ENCODE assay signal across 21 mouse cellular contexts in genomic region chr2:178135713-178136112, GRCm38 (mm10). TPM values are rescaled to one million over a fixed set of nuclear protein-coding genes. Genes with fewer than 3 reads are reported as not detected.
"Had no signal": no experiment of that assay in that cellular context is flagged by ENCODE, and none has a peak within 500 bp of the region (broad histone marks: within the 10 kb centered on the region; RNA-seq: fewer than 3 reads in every experiment).

No protein-coding gene starts in this region.

- H3K4me2 ChIP-seq: kidney, embryonic 15.5 days; limb, embryonic 12.5 days; limb, embryonic 15.5 days; liver, embryonic 11.5 days; lung, embryonic 14.5 days; midbrain, embryonic 13.5 days; neural tube, embryonic 12.5 days; stomach, embryonic 15.5 days had no signal

- ATAC-seq: liver, postnatal 0 days; lung, postnatal 0 days; midbrain, embryonic 13.5 days had no signal

- H3K9me3 ChIP-seq: kidney, embryonic 15.5 days; limb, embryonic 12.5 days; limb, embryonic 15.5 days; midbrain, embryonic 13.5 days; neural tube, embryonic 12.5 days; stomach, embryonic 15.5 days had no signal

- H3K4me1 ChIP-seq: kidney, embryonic 15.5 days; limb, embryonic 12.5 days; limb, embryonic 15.5 days; midbrain, embryonic 13.5 days; neural tube, embryonic 12.5 days; stomach, embryonic 15.5 days had no signal

- DNase-seq: kidney, adult 8-10 months; kidney, postnatal 10 days; kidney, postnatal 36 days; left cerebral cortex, postnatal 4 days; liver, postnatal 0 days; lung, embryonic 14.5 days; retina, postnatal 1 day; right cerebral cortex, postnatal 25 days; spleen, adult 18-20 months; thymus, postnatal 25 days had no signal

- H3K27me3 ChIP-seq: limb, embryonic 12.5 days; limb, embryonic 15.5 days; midbrain, embryonic 13.5 days; neural tube, embryonic 12.5 days; stomach, embryonic 15.5 days had no signal

- H3K36me3 ChIP-seq: kidney, embryonic 15.5 days; limb, embryonic 12.5 days; limb, embryonic 15.5 days; midbrain, embryonic 13.5 days; neural tube, embryonic 12.5 days; stomach, embryonic 15.5 days had no signal

- H3K27ac ChIP-seq: kidney, embryonic 15.5 days; limb, embryonic 12.5 days; limb, embryonic 15.5 days; liver, embryonic 14.5 days; macrophage; midbrain, embryonic 13.5 days; neural tube, embryonic 12.5 days; stomach, embryonic 15.5 days had no signal

- H3K9ac ChIP-seq: kidney, embryonic 15.5 days; limb, embryonic 12.5 days; limb, embryonic 15.5 days; liver, embryonic 14.5 days; liver, postnatal 0 days; lung, embryonic 14.5 days; midbrain, embryonic 13.5 days; neural tube, embryonic 12.5 days; stomach, embryonic 15.5 days had no signal

- H3K4me3 ChIP-seq: kidney, embryonic 15.5 days; limb, embryonic 12.5 days; limb, embryonic 15.5 days; midbrain, embryonic 13.5 days; neural tube, embryonic 12.5 days; stomach, embryonic 15.5 days had no signal

RNA-seq across cellular contexts. Expression of gene Phactr3, which starts 16.9 kb away (rescaled TPM):
- total RNA-seq: megakaryocyte, adult 5-6 weeks had no signal
- polyA plus RNA-seq: liver, postnatal 0 days; macrophage had no signal
